Mouse (Mus musculus) CH12F3 (cell line): ENCODE data around the gene Hnrnpul2.
"Not testable (repeated sequence)": the region's sequence is repeated elsewhere in the genome, so short reads cannot be mapped to it uniquely, and the experiment has no call there.

Experiments used
- in situ Hi-C: fragments of 300-500 bp; cut with MboI; formaldehyde crosslinking; loops from 2 replicates; pipeline ENCODE4 v1.14.3; 2020; ENCODE audit warnings: low sequenced_read_pairs

Hnrnpul2 gene

GRCm38 (mm10) chr19:8850402-8850901 lies 30.6 kb downstream of the Hnrnpul2 start, which contains the start of gene Lrrn4cl:
TSS of gene Lrrn4cl (plus strand) at chr19:8850768.
- in situ Hi-C loops = no loop called here

DNA sequence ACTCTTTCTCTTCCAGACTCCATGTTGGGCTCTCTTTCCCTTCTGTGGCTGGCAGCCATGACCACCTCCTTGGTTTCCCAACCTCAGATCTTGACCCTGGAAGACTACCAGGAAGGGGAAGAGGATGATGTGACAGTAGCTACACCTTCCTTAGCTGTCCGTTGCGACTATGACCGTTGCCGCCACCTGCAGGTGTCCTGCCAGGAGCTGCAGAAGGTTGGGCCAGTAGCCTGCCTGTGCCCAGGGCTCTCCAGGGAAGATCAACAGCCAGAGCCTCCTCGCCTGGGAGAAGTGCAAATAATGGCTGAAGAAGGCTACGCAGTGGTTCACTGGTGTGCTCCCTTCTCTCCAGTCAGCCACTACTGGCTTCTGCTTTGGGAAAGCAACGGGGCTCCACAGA lies 31.8 kb downstream of the Hnrnpul2 start:
- in situ Hi-C loops = no loop called here

- in situ Hi-C loops = no loop called here
Measured at GRCm38 (mm10) chr19:8852236-8852928, 32.6 kb downstream of the Hnrnpul2 start.

- in situ Hi-C loops = no loop called here
Measured at GRCm38 (mm10) chr19:8853117-8853516, 33.3 kb downstream of the Hnrnpul2 start.

GRCm38 (mm10) chr19:8857689-8858088 lies 37.9 kb downstream of the Hnrnpul2 start:
- in situ Hi-C loops = no loop called here

GRCm38 (mm10) chr19:8859018-8859417 lies 39.2 kb downstream of the Hnrnpul2 start:
- in situ Hi-C loops = no loop called here

GRCm38 (mm10) chr19:8864265-8864664 lies 44.5 kb downstream of the Hnrnpul2 start:
- in situ Hi-C loops = no loop called here

DNA sequence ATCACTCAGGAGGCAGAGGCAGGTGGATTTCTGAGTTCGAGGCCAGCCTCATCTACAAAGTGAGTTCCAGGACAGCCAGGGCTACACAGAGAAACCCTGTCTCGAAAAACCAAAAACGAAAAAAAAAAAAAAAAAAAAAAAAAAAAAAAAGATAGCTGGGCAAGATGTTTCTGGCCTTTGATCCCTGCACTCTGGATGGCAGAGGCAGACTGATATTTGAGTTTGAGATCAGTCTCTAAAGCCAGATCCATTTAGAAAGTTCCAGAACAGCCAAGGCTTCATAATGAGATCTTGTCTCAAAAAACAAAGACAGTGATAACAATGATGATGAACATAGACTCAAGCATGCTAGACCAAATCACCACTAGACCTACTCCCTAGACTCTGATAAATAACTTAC lies 50.6 kb downstream of the Hnrnpul2 start:
- in situ Hi-C loops = not testable (repeated sequence)

- in situ Hi-C loops = no loop called here
Measured at GRCm38 (mm10) chr19:8870838-8871237, 51.0 kb downstream of the Hnrnpul2 start.

DNA sequence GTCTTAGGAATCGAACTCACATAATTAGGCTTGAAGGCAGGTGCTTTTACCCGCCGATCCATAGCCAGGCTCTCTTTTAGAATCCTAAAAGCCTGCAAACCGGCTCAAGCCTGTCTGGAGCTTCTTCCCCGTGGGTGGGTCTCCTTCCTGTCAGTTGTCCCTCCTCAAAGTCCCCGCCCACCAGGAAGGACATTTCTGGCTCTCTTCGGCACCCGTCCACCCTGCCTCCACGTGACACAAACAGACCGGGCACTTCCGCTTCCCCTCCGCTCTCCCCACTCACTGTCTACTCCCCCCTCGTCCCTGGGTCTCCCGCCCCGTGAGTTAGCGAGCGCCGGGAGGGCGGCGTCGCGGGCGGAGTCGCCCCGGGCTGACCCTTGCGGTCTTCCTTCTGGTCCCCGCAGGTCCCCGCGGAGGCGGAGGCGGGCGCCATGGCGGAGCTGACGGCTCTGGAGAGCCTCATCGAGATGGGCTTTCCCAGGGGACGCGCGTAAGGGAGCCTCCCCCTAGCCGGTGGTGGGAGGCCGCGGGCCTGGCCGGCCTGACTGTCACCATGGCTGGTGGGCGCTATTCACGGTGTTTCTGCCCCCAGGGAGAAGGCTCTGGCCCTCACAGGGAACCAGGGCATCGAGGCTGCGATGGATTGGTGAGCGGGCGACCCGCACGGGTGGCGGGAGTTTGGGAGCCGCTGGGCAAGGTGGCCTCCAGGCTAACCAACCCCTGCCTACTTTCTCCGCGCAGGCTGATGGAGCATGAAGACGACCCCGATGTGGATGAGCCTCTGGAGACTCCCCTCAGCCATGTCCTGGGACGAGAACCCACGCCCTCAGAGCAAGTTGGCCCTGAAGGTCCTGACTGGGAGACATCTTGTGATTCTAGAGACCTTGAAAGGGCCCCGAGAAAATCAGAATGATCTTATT lies 51.7 kb downstream of the Hnrnpul2 start, which contains the start of gene Ubxn1:
Gene Ubxn1, plus strand, starts transcription at position 230 of the 920 bp plus-strand sequence.
- in situ Hi-C loops = no loop called here

- in situ Hi-C loops = no loop called here
Measured at GRCm38 (mm10) chr19:8872266-8872840, 52.5 kb downstream of the Hnrnpul2 start.

GRCm38 (mm10) chr19:8875031-8875430 lies 55.2 kb downstream of the Hnrnpul2 start:
- in situ Hi-C loops = no loop called here

DNA sequence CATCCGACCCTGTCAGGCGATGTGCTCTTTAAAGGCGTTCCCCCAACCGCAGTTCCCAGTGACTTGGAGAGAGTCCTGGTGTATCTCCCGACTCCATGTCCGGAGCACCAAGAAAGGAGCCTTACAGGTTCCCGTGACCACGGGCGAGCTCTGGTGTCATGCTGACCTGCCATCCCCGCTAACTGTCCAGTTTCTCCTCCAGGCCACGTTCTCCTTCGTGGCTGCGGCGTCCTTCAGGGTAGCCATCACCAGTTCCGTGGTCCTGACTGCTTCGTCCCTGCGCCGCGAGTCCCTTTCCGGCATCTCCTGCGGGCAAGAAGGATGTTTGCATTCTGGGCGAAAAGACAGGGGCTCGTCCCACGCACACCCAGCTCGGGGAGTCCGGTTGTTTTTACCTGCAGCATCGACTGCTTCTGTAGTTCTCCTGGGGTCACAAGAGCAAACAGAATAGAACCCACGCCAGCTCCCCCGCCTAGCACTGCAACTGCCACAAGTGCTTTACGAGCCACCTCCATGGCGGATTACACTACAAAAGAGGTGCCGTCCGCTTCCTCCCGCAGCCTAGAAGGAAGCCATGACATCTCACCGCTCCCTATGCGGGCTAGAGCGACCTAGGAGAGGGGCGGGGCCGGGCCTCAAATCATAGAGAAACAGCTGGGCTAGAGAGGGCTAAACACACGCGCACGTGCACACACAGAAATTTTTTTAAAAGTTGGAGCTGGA lies 60.7 kb downstream of the Hnrnpul2 start, which contains the start of gene Uqcc3:
Gene Uqcc3, minus strand, starts transcription at position 613 of the 723 bp plus-strand sequence.
- in situ Hi-C loops = no loop called here

GRCm38 (mm10) chr19:8881034-8881392 lies 61.2 kb downstream of the Hnrnpul2 start:
- in situ Hi-C loops = no loop called here

DNA sequence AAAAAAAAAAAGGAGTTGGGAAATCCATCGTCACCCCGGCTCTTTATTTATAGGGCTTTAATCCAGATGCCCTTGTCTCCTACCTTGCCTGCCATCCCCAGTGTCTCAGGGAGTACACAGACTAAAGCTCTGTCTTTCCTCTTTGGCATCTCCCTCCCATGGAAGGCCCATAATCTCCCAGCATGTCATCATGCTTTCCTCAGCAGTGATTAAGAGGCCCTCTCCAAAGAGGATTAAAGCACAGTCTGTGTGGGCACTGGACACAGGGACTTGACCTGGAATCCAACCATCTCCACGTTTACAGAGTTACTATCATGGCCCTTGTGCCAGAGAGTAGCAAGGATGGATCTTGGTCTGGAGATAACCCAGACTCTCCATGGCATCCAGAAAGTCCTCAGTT lies 63.8 kb downstream of the Hnrnpul2 start, which contains the start of the genes Lbhd1 and Gm49403:
Gene Lbhd1, plus strand, starts transcription at position 117 of the 400 bp plus-strand sequence.
Gene Gm49403, plus strand, starts transcription at position 315 of the 400 bp plus-strand sequence.
- in situ Hi-C loops = no loop called here
